9 mouse cellular contexts compared by ENCODE assay signal in genomic region chr14:59075845-59076745, GRCm38 (mm10).
A peak's percentile ranks its signal among the peaks of the same experiment; 100 is the strongest.
DNase-seq lines count a peak whose midpoint lies in the region; ATAC-seq and TF ChIP-seq lines count a peak whose summit lies in the region.
"Had no signal": no experiment of that assay in that cellular context is flagged by ENCODE, and none has a peak within 500 bp of the region (broad histone marks: within the 10 kb centered on the region; RNA-seq: fewer than 3 reads in every experiment).

No protein-coding gene starts in this region.

- H3K27ac ChIP-seq in kidney, embryonic 15.5 days, result no peak overlapping the region
- no peak overlapping the region for H3K27ac ChIP-seq in kidney, adult 2 months (ENCODE audit: insufficient read depth, low read depth, low read length)
- no peak overlapping the region for H3K27ac ChIP-seq in embryonic facial prominence, embryonic 10.5 days (replicated peaks)
- no peak overlapping the region for H3K27ac ChIP-seq in heart, embryonic 16.5 days (ENCODE audit: low read length)
- no peak overlapping the region for H3K27ac ChIP-seq in midbrain, embryonic 15.5 days

- no peak for TF ChIP-seq CTCF in kidney, adult 2 months (conservative IDR thresholded peaks at IDR 0.05; ENCODE audit: insufficient read depth, insufficient read length, low read depth, low read length)

- 0 out of 2 replicates have a peak, but pooled peaks cover 3% of the 10 kb centered on the region for H3K4me1 ChIP-seq in kidney, embryonic 15.5 days
- no peaks in the 10 kb centered on the region for H3K4me1 ChIP-seq in kidney, adult 2 months (ENCODE audit: control insufficient read depth, insufficient read depth, low read length)
- peaks cover 11% of the 10 kb centered on the region; the same call in 1 of the 2 replicates for H3K4me1 ChIP-seq in embryonic facial prominence, embryonic 10.5 days
- H3K4me1 ChIP-seq in heart, embryonic 16.5 days (ENCODE audit: control insufficient read depth, insufficient read depth, low read length), result no peaks in the 10 kb centered on the region
- peaks cover 10% of the 10 kb centered on the region; the same call in 1 of the 2 replicates for H3K4me1 ChIP-seq in midbrain, embryonic 15.5 days

- H3K36me3 ChIP-seq in kidney, embryonic 15.5 days, result no peaks in the 10 kb centered on the region
- H3K36me3 ChIP-seq in kidney, adult 2 months (ENCODE audit: control insufficient read depth, insufficient read depth, low read length), result no peaks in the 10 kb centered on the region
- H3K36me3 ChIP-seq in embryonic facial prominence, embryonic 10.5 days (replicated peaks), result no peaks in the 10 kb centered on the region
- H3K36me3 ChIP-seq in heart, embryonic 16.5 days (ENCODE audit: control insufficient read depth, insufficient read depth), result no peaks in the 10 kb centered on the region
- H3K36me3 ChIP-seq in midbrain, embryonic 15.5 days (replicated peaks), result no peaks in the 10 kb centered on the region

- H3K4me2 ChIP-seq in kidney, embryonic 15.5 days, result peak overlapping the region; percentile 46
- peak overlapping the region; percentile 22 for H3K4me2 ChIP-seq in heart, embryonic 16.5 days (ENCODE audit: low read depth, low read length)
- peak overlapping the region; percentile 39 for H3K4me2 ChIP-seq in midbrain, embryonic 15.5 days

- 30% methylated on average over 29 of the region's 29 CpGs for WGBS in kidney, embryonic 15.5 days
- 44% methylated on average over 29 of the region's 29 CpGs for WGBS in kidney, adult 2 months
- 42% methylated on average over 29 of the region's 29 CpGs for WGBS in embryonic facial prominence, embryonic 10.5 days
- WGBS in heart, embryonic 16.5 days, result 38% methylated on average over 29 of the region's 29 CpGs
- WGBS in midbrain, embryonic 15.5 days, result 44% methylated on average over 29 of the region's 29 CpGs

- intact Hi-C loops in left cerebral cortex, postnatal 36 days (cut with DNase I), result no loop called here

- H3K9ac ChIP-seq in kidney, embryonic 15.5 days, result no peak overlapping the region
- no peak overlapping the region for H3K9ac ChIP-seq in heart, embryonic 16.5 days (ENCODE audit: low read length)
- H3K9ac ChIP-seq in midbrain, embryonic 15.5 days, result no peak overlapping the region

- no peaks in the 10 kb centered on the region for H3K27me3 ChIP-seq in kidney, embryonic 15.5 days
- no peaks in the 10 kb centered on the region for H3K27me3 ChIP-seq in kidney, adult 2 months (replicated peaks; ENCODE audit: control insufficient read depth, insufficient read depth, low read length)
- H3K27me3 ChIP-seq in embryonic facial prominence, embryonic 10.5 days (replicated peaks; ENCODE audit: low read depth, poor library complexity, severe bottlenecking), result no peaks in the 10 kb centered on the region
- no peaks in the 10 kb centered on the region for H3K27me3 ChIP-seq in heart, embryonic 16.5 days (ENCODE audit: control insufficient read depth, insufficient read depth, low read length)
- H3K27me3 ChIP-seq in midbrain, embryonic 15.5 days (replicated peaks), result no peaks in the 10 kb centered on the region

- ATAC-seq in kidney, embryonic 15.5 days (replicated peaks; ENCODE audit: low FRiP score), result no peak
- ATAC-seq in heart, embryonic 16.5 days (replicated peaks; ENCODE audit: extremely low read depth, insufficient read depth, low FRiP score), result peak; percentile 63
- ATAC-seq in midbrain, embryonic 15.5 days (replicated peaks), result peak; percentile 69

- no peaks in the 10 kb centered on the region for H3K9me3 ChIP-seq in kidney, embryonic 15.5 days (replicated peaks)
- H3K9me3 ChIP-seq in embryonic facial prominence, embryonic 10.5 days, result no peaks in the 10 kb centered on the region
- no peaks in the 10 kb centered on the region for H3K9me3 ChIP-seq in heart, embryonic 16.5 days (replicated peaks; ENCODE audit: control insufficient read depth, low read length)
- H3K9me3 ChIP-seq in midbrain, embryonic 15.5 days, result no peaks in the 10 kb centered on the region

- 0 out of 2 replicates have a peak overlapping the region, but pooled peaks have one; percentile 3 for H3K4me3 ChIP-seq in kidney, embryonic 15.5 days (replicated peaks)
- no peak overlapping the region for H3K4me3 ChIP-seq in kidney, adult 2 months (ENCODE audit: insufficient read depth, low read depth, low read length)
- peak overlapping the region; percentile 35 for H3K4me3 ChIP-seq in embryonic facial prominence, embryonic 10.5 days
- H3K4me3 ChIP-seq in heart, embryonic 16.5 days (ENCODE audit: low read length), result no peak overlapping the region
- 0 out of 2 replicates have a peak overlapping the region, but pooled peaks have one; percentile 12 for H3K4me3 ChIP-seq in midbrain, embryonic 15.5 days
- H3K4me3 ChIP-seq: myocyte had no signal

- DNase-seq in kidney, adult 2 months, result no peak
- DNase-seq in embryonic facial prominence, embryonic 10.5 days (ENCODE audit: low spot score), result peak; percentile 54
- no peak for DNase-seq in spleen, postnatal 4 days (ENCODE audit: low spot score in 2 of 2)
- no peak for DNase-seq in gastrocnemius, adult 8-10 months (ENCODE audit: low spot score in 2 of 2)
- DNase-seq in left cerebral cortex, postnatal 36 days (ENCODE audit: low spot score in 2 of 2), result no peak

- TF ChIP-seq POLR2A in kidney, adult 2 months (IDR thresholded peaks at IDR 0.05; ENCODE audit: low read depth, low read length), result no peak

Comparison
In these comparisons a context has a peak if more than half of its experiments do, and no peak if none do; other contexts are left out.
1. H3K4me3 ChIP-seq: peak in kidney, embryonic 15.5 days (single experiment), embryonic facial prominence, embryonic 10.5 days (single experiment) and midbrain, embryonic 15.5 days (single experiment); none in kidney, adult 2 months (single experiment) and heart, embryonic 16.5 days (single experiment).
2. Peak in every context shown above with its lines, with median percentiles within 50 percentile points of each other: H3K4me2 ChIP-seq.